Mouse (Mus musculus) testis, adult 2 months (tissue): ENCODE results near the gene Pelp1.

Source experiments
- CTCF ChIP-seq: fragments of 200-500 bp; IDR thresholded peaks from 2 replicates; pipeline ENCODE4 v1.5.1; 2012; ENCODE audit warnings: low read depth, mild to moderate bottlenecking, inconsistent platforms, low read length, moderate library complexity; ENCODE audit not compliant: control insufficient read depth, insufficient read depth, insufficient replicate concordance
- POLR2A ChIP-seq: fragments of 200-500 bp; IDR thresholded peaks from 2 replicates; pipeline ENCODE4 v1.6.1; 2012; ENCODE audit warnings: low read depth, mild to moderate bottlenecking, inconsistent platforms, low read length, moderate library complexity; ENCODE audit not compliant: control insufficient read depth

DNA sequence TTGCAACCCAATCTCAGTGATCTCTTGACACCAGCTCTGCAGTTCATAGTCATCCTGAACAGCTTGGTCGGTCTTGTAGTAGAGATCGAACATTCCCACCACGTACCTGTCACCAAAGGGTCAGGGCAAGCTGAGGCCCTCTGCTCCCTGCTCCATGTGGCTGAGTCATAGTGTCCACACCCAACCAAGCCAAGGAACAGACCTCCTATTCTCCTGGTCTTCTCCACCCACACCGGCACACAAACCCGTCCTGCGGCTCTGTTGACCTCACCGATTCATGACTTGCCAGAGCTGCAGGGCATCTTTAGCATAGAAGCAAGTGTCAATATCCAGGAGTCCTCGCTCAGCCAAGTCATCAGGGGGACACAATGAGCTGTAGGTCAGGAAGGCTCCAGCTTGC, 64.3 kb downstream of the Pelp1 start:
- no peak for TF ChIP-seq POLR2A
- no peak for TF ChIP-seq CTCF
